Mouse (Mus musculus): ENCODE results near the gene Gm40460. TPM values are rescaled to one million over a fixed set of nuclear protein-coding genes. Genes with fewer than 3 reads are reported as not detected.
"Not testable (repeated sequence)": the region's sequence is repeated elsewhere in the genome, so short reads cannot be mapped to it uniquely, and the experiment has no call there.

The Gm40460 gene
- total and polyA plus RNA-seq, 2 experiments from 2014 or later, result not detected

GRCm38 (mm10) chr7:142224518-142224917 is 16.4 kb downstream of the Gm40460 start:
- Histone ChIP-seq H3K4me1 (ENCODE audit: insufficient read depth, low read length) (no peaks in the 10 kb centered on the region), H3K4me3 (ENCODE audit: low read length) (no peak overlapping the region), H3K9ac (replicated peaks; ENCODE audit: low read length) (no peak overlapping the region), H3K36me3 (ENCODE audit: insufficient read depth, low read length) (no peaks in the 10 kb centered on the region), H3K27me3 (ENCODE audit: insufficient read depth, low read length) (no peaks in the 10 kb centered on the region), H3K4me2 (ENCODE audit: low read depth, low read length) (no peak overlapping the region), H3K27ac (no peak overlapping the region), H3K9me3 (ENCODE audit: low read length) (no peaks in the 10 kb centered on the region)
- no peak for DNase-seq (ENCODE audit: low spot score)
- WGBS, result 46% methylated on average over 2 of the region's 2 CpGs
- no peak for ATAC-seq
- TF ChIP-seq CTCF (IDR thresholded peaks at IDR 0.05; ENCODE audit: low read depth), result no peak

GRCm38 (mm10) chr7:142212136-142212535 is 28.7 kb downstream of the Gm40460 start:
- H3K4me1 ChIP-seq (ENCODE audit: insufficient read depth, low read length); H3K9me3 ChIP-seq (ENCODE audit: low read length); H3K27me3 ChIP-seq (ENCODE audit: insufficient read depth, low read length); H3K4me3 ChIP-seq (ENCODE audit: low read length); ATAC-seq; H3K4me2 ChIP-seq (ENCODE audit: low read depth, low read length); H3K27ac ChIP-seq; DNase-seq (ENCODE audit: low spot score); H3K36me3 ChIP-seq (ENCODE audit: insufficient read depth, low read length); H3K9ac ChIP-seq (replicated peaks; ENCODE audit: low read length): not testable (repeated sequence)
- 54% methylated on average over 1 of the region's 1 CpGs for WGBS

GRCm38 (mm10) chr7:142211559-142211958 is 29.3 kb downstream of the Gm40460 start, which contains the start of gene Gm7579:
Gene Gm7579, plus strand, starts transcription at chr7:142211859.
- no peak within 1 kb of the TSS for H3K9ac ChIP-seq (replicated peaks; ENCODE audit: low read length)
- TF ChIP-seq CTCF (IDR thresholded peaks at IDR 0.05; ENCODE audit: low read depth), result no peak
- H3K36me3 ChIP-seq (ENCODE audit: insufficient read depth, low read length), result no peaks in the 10 kb centered on the region
- H3K4me1 ChIP-seq (ENCODE audit: insufficient read depth, low read length), result no peaks in the 10 kb centered on the region
- no peak within 1 kb of the TSS for H3K4me3 ChIP-seq (ENCODE audit: low read length)
- no peak for ATAC-seq
- H3K27me3 ChIP-seq (ENCODE audit: insufficient read depth, low read length), result no peaks in the 10 kb centered on the region
- 52% methylated on average over 1 of the region's 1 CpGs for WGBS
- H3K4me2 ChIP-seq (ENCODE audit: low read depth, low read length), result no peak within 1 kb of the TSS
- DNase-seq (ENCODE audit: low spot score), result no peak
- no peaks in the 10 kb centered on the region for H3K9me3 ChIP-seq (ENCODE audit: low read length)
- H3K27ac ChIP-seq, result no peak within 1 kb of the TSS

DNA sequence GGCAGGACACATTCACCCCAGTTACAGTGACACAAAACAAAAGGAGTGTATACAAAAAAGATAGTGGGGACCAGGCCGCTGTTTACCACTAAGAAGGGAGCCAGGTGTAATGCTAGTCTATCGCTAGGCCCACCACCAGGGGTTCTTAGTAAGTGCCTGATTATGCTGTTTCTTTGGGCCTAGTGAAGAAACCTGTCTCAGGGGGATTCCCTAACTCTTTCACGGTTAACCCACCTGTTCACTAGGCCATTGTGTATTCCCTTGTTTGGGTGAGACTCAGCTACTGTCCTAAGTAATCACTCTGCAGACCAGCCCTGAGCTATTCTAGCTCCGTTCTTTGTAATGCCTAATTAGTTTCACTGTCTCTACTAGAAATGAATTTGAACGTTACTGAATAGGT is 34.0 kb downstream of the Gm40460 start:
- H3K27ac ChIP-seq; H3K4me1 ChIP-seq (ENCODE audit: insufficient read depth, low read length); DNase-seq (ENCODE audit: low spot score); H3K9me3 ChIP-seq (ENCODE audit: low read length); H3K4me3 ChIP-seq (ENCODE audit: low read length); ATAC-seq; H3K9ac ChIP-seq (replicated peaks; ENCODE audit: low read length); H3K4me2 ChIP-seq (ENCODE audit: low read depth, low read length); H3K27me3 ChIP-seq (ENCODE audit: insufficient read depth, low read length); H3K36me3 ChIP-seq (ENCODE audit: insufficient read depth, low read length): not testable (repeated sequence)
- 69% methylated on average over 5 of the region's 5 CpGs for WGBS

- Histone ChIP-seq H3K4me3 (ENCODE audit: low read length) (no peak overlapping the region), H3K4me1 (ENCODE audit: insufficient read depth, low read length) (no peaks in the 10 kb centered on the region), H3K36me3 (ENCODE audit: insufficient read depth, low read length) (no peaks in the 10 kb centered on the region), H3K27ac (no peak overlapping the region), H3K4me2 (ENCODE audit: low read depth, low read length) (no peak overlapping the region), H3K9me3 (ENCODE audit: low read length) (no peaks in the 10 kb centered on the region), H3K9ac (replicated peaks; ENCODE audit: low read length) (no peak overlapping the region), H3K27me3 (ENCODE audit: insufficient read depth, low read length) (no peaks in the 10 kb centered on the region)
- no peak for DNase-seq (ENCODE audit: low spot score)
- TF ChIP-seq CTCF (IDR thresholded peaks at IDR 0.05; ENCODE audit: low read depth), result no peak
- no peak for ATAC-seq
These were observed 35.4 kb downstream of the Gm40460 start for GRCm38 (mm10) chr7:142205488-142205887.

DNA sequence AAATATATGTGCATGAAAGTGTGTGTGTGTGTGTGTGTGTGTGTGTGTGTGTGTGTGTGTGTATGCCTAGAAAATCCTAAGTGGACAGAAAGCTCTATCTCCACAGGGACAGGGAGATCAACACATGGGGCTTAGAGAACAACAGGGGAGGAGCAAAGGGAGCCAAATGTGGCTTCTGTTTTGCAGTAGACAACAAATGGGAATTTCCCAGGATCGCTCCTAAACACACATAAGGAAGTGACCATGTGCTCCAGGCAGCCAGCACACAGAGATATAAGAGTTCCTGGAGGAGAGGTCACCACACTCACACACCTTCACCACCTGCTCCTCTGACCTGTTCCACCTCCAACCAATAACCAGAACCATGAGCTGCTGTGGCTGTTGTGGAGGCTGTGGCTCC is 39.8 kb downstream of the Gm40460 start, which contains the start of gene Krtap5-3:
TSS of gene Krtap5-3 (plus strand) at position 301 of the 400 bp plus-strand sequence.
- no peak within 1 kb of the TSS for H3K4me3 ChIP-seq (ENCODE audit: low read length)
- 69% methylated on average over 1 of the region's 1 CpGs for WGBS
- no peak within 1 kb of the TSS for H3K27ac ChIP-seq
- TF ChIP-seq CTCF (IDR thresholded peaks at IDR 0.05; ENCODE audit: low read depth), result no peak
- H3K4me2 ChIP-seq (ENCODE audit: low read depth, low read length), result no peak within 1 kb of the TSS
- DNase-seq (ENCODE audit: low spot score), result no peak
- H3K36me3 ChIP-seq (ENCODE audit: insufficient read depth, low read length), result no peaks in the 10 kb centered on the region
- H3K9ac ChIP-seq (replicated peaks; ENCODE audit: low read length), result no peak within 1 kb of the TSS
- no peaks in the 10 kb centered on the region for H3K9me3 ChIP-seq (ENCODE audit: low read length)
- H3K27me3 ChIP-seq (ENCODE audit: insufficient read depth, low read length), result no peaks in the 10 kb centered on the region
- ATAC-seq, result no peak
- H3K4me1 ChIP-seq (ENCODE audit: insufficient read depth, low read length), result no peaks in the 10 kb centered on the region

- no peak overlapping the region for H3K4me2 ChIP-seq (ENCODE audit: low read depth, low read length)
- H3K36me3 ChIP-seq (ENCODE audit: insufficient read depth, low read length), result no peaks in the 10 kb centered on the region
- WGBS, result 79% methylated on average over 2 of the region's 2 CpGs
- H3K9me3 ChIP-seq (ENCODE audit: low read length), result no peaks in the 10 kb centered on the region
- no peak overlapping the region for H3K9ac ChIP-seq (replicated peaks; ENCODE audit: low read length)
- no peaks in the 10 kb centered on the region for H3K4me1 ChIP-seq (ENCODE audit: insufficient read depth, low read length)
- DNase-seq (ENCODE audit: low spot score), result no peak
- H3K27ac ChIP-seq, result no peak overlapping the region
- H3K27me3 ChIP-seq (ENCODE audit: insufficient read depth, low read length), result no peaks in the 10 kb centered on the region
- ATAC-seq, result no peak
- TF ChIP-seq CTCF (IDR thresholded peaks at IDR 0.05; ENCODE audit: low read depth), result no peak
- no peak overlapping the region for H3K4me3 ChIP-seq (ENCODE audit: low read length)
These were observed 42.1 kb downstream of the Gm40460 start for GRCm38 (mm10) chr7:142198748-142199147.

Other genes with a start within 250 kb of the Gm40460 start
- gene Mob2, start 180.0 kb downstream of the Gm40460 start, total RNA-seq (2014; rRNA removed), result 41.1 and 45.5 TPM in 2 replicates
- gene Mob2, start 180.0 kb downstream of the Gm40460 start, polyA plus RNA-seq (2015; fragmentation: Nextera tagmentation; extraction: Ambion mirVana), result 43.4 and 44.1 TPM in 2 replicates
- 129 and 133 TPM in 2 replicates for gene Dusp8, start 145.2 kb downstream of the Gm40460 start, total RNA-seq (2014; rRNA removed)
- 86.2 and 94.6 TPM in 2 replicates for gene Dusp8, start 145.2 kb downstream of the Gm40460 start, polyA plus RNA-seq (2015; fragmentation: Nextera tagmentation; extraction: Ambion mirVana)
- not detected in 2 replicates for gene Gm45618, start 120.3 kb downstream of the Gm40460 start, total RNA-seq (2014; rRNA removed)
- gene Gm45618, start 120.3 kb downstream of the Gm40460 start, polyA plus RNA-seq (2015; fragmentation: Nextera tagmentation; extraction: Ambion mirVana), result not detected in 2 replicates
- not detected in 2 replicates for gene Gm39115, start 105.0 kb downstream of the Gm40460 start, total RNA-seq (2014; rRNA removed)
- not detected in 2 replicates for gene Gm39115, start 105.0 kb downstream of the Gm40460 start, polyA plus RNA-seq (2015; fragmentation: Nextera tagmentation; extraction: Ambion mirVana)
- not detected in 2 replicates for gene Gm45337, start 96.5 kb downstream of the Gm40460 start, total RNA-seq (2014; rRNA removed)
- not detected in 2 replicates for gene Gm45337, start 96.5 kb downstream of the Gm40460 start, polyA plus RNA-seq (2015; fragmentation: Nextera tagmentation; extraction: Ambion mirVana)
- not detected in 2 replicates for gene Gm29735, start 84.0 kb downstream of the Gm40460 start, total RNA-seq (2014; rRNA removed)
- not detected in 2 replicates for gene Gm29735, start 84.0 kb downstream of the Gm40460 start, polyA plus RNA-seq (2015; fragmentation: Nextera tagmentation; extraction: Ambion mirVana)
- gene Gm4553, start 75.3 kb downstream of the Gm40460 start, total RNA-seq (2014; rRNA removed), result not detected in 2 replicates
- gene Gm4553, start 75.3 kb downstream of the Gm40460 start, polyA plus RNA-seq (2015; fragmentation: Nextera tagmentation; extraction: Ambion mirVana), result not detected in 2 replicates
- not detected in 2 replicates for gene Krtap5-2, start 65.1 kb downstream of the Gm40460 start, total RNA-seq (2014; rRNA removed)
- gene Krtap5-2, start 65.1 kb downstream of the Gm40460 start, polyA plus RNA-seq (2015; fragmentation: Nextera tagmentation; extraction: Ambion mirVana), result not detected in 2 replicates
- gene Gm10153, start 50.7 kb downstream of the Gm40460 start, total RNA-seq (2014; rRNA removed), result not detected in 2 replicates
- gene Gm10153, start 50.7 kb downstream of the Gm40460 start, polyA plus RNA-seq (2015; fragmentation: Nextera tagmentation; extraction: Ambion mirVana), result not detected in 2 replicates
- gene Krtap5-3, start 39.7 kb downstream of the Gm40460 start, total RNA-seq (2014; rRNA removed), result not detected in 2 replicates
- not detected in 2 replicates for gene Krtap5-3, start 39.7 kb downstream of the Gm40460 start, polyA plus RNA-seq (2015; fragmentation: Nextera tagmentation; extraction: Ambion mirVana)
- gene Gm7579, start 29.2 kb downstream of the Gm40460 start, total RNA-seq (2014; rRNA removed), result not detected in 2 replicates
- not detected in 2 replicates for gene Gm7579, start 29.2 kb downstream of the Gm40460 start, polyA plus RNA-seq (2015; fragmentation: Nextera tagmentation; extraction: Ambion mirVana)
- not detected in 2 replicates for gene Krtap5-5, start 11.1 kb downstream of the Gm40460 start, total RNA-seq (2014; rRNA removed)
- not detected in 2 replicates for gene Krtap5-5, start 11.1 kb downstream of the Gm40460 start, polyA plus RNA-seq (2015; fragmentation: Nextera tagmentation; extraction: Ambion mirVana)
- not detected in 2 replicates for gene Gm2431, start 17.3 kb upstream of the Gm40460 start, total RNA-seq (2014; rRNA removed)
- gene Gm2431, start 17.3 kb upstream of the Gm40460 start, polyA plus RNA-seq (2015; fragmentation: Nextera tagmentation; extraction: Ambion mirVana), result not detected in 2 replicates
- not detected in 2 replicates for gene Gm4559, start 33.3 kb upstream of the Gm40460 start, total RNA-seq (2014; rRNA removed)
- not detected in 2 replicates for gene Gm4559, start 33.3 kb upstream of the Gm40460 start, polyA plus RNA-seq (2015; fragmentation: Nextera tagmentation; extraction: Ambion mirVana)
- gene Krtap5-1, start 56.0 kb upstream of the Gm40460 start, total RNA-seq (2014; rRNA removed), result not detected in 2 replicates
- not detected in 2 replicates for gene Krtap5-1, start 56.0 kb upstream of the Gm40460 start, polyA plus RNA-seq (2015; fragmentation: Nextera tagmentation; extraction: Ambion mirVana)
- not detected in 2 replicates for gene Krtap5-4, start 62.5 kb upstream of the Gm40460 start, total RNA-seq (2014; rRNA removed)
- gene Krtap5-4, start 62.5 kb upstream of the Gm40460 start, polyA plus RNA-seq (2015; fragmentation: Nextera tagmentation; extraction: Ambion mirVana), result not detected in 2 replicates
- gene Ifitm10, start 132.7 kb upstream of the Gm40460 start, total RNA-seq (2014; rRNA removed), result 22.7 and 25.4 TPM in 2 replicates
- gene Ifitm10, start 132.7 kb upstream of the Gm40460 start, polyA plus RNA-seq (2015; fragmentation: Nextera tagmentation; extraction: Ambion mirVana), result 17.2 and 19.9 TPM in 2 replicates
- gene Gm49369, start 141.6 kb upstream of the Gm40460 start, total RNA-seq (2014; rRNA removed), result 1.0 TPM in 1 of 2 replicates, not detected in the other
- 2.1 and 2.9 TPM in 2 replicates for gene Gm49369, start 141.6 kb upstream of the Gm40460 start, polyA plus RNA-seq (2015; fragmentation: Nextera tagmentation; extraction: Ambion mirVana)
- gene Ctsd, start 147.0 kb upstream of the Gm40460 start, total RNA-seq (2014; rRNA removed), result 638 and 755 TPM in 2 replicates
- 400 and 402 TPM in 2 replicates for gene Ctsd, start 147.0 kb upstream of the Gm40460 start, polyA plus RNA-seq (2015; fragmentation: Nextera tagmentation; extraction: Ambion mirVana)
- not detected in 2 replicates for gene Syt8, start 193.8 kb upstream of the Gm40460 start, total RNA-seq (2014; rRNA removed)
- gene Syt8, start 193.8 kb upstream of the Gm40460 start, polyA plus RNA-seq (2015; fragmentation: Nextera tagmentation; extraction: Ambion mirVana), result 0.15 TPM in 1 of 2 replicates, not detected in the other
- gene Tnni2, start 200.7 kb upstream of the Gm40460 start, total RNA-seq (2014; rRNA removed), result 1.3 and 8.5 TPM in 2 replicates
- 0.63 TPM in 2 replicates for gene Tnni2, start 200.7 kb upstream of the Gm40460 start, polyA plus RNA-seq (2015; fragmentation: Nextera tagmentation; extraction: Ambion mirVana)
- gene Lsp1, start 219.7 kb upstream of the Gm40460 start, total RNA-seq (2014; rRNA removed), result 4.6 and 16.6 TPM in 2 replicates
- 6.6 and 7.2 TPM in 2 replicates for gene Lsp1, start 219.7 kb upstream of the Gm40460 start, polyA plus RNA-seq (2015; fragmentation: Nextera tagmentation; extraction: Ambion mirVana)

All from hindbrain, postnatal 0 days (tissue).